Mouse (Mus musculus) hindbrain, embryonic 13.5 days (tissue): ENCODE results near the gene Repin1. TPM values are rescaled to one million over a fixed set of nuclear protein-coding genes. Genes with fewer than 3 reads are reported as not detected.
A peak's percentile ranks its signal among the peaks of the same experiment; 100 is the strongest.

ENCODE experiments used
- ATAC-seq: fragments of 200-750 bp; cut with Nextera tagmentation; 2 replicates; pipeline ENCODE4 v1.8.0; 2017; ENCODE audit warnings: moderate TSS enrichment; ENCODE audit not compliant: low FRiP score
- H3K27ac ChIP-seq: fragments of 300-500 bp; sonication (generic); 2 replicates; pipeline ENCODE4 v1.5.1; 2015; ENCODE audit warnings: inconsistent platforms, mild to moderate bottlenecking, moderate library complexity
- H3K27me3 ChIP-seq: fragments of 300-500 bp; sonication (generic); 2 replicates; pipeline ENCODE4 v1.6.1; 2015; ENCODE audit warnings: mild to moderate bottlenecking, inconsistent platforms
- H3K36me3 ChIP-seq: fragments of 300-500 bp; sonication (generic); 2 replicates; pipeline ENCODE4 v1.6.1; 2015; ENCODE audit warnings: mild to moderate bottlenecking, inconsistent platforms
- H3K4me1 ChIP-seq: fragments of 300-500 bp; sonication (generic); replicated peaks from 2 replicates; pipeline ENCODE4 v1.6.1; 2015; ENCODE audit warnings: inconsistent platforms
- H3K4me2 ChIP-seq: fragments of 300-500 bp; sonication (generic); 2 replicates; pipeline ENCODE4 v1.6.1; 2015; ENCODE audit warnings: inconsistent platforms, mild to moderate bottlenecking, moderate library complexity
- H3K4me3 ChIP-seq: fragments of 300-500 bp; sonication (generic); 2 replicates; pipeline ENCODE4 v1.5.1; 2015; ENCODE audit warnings: mild to moderate bottlenecking, inconsistent platforms
- H3K9ac ChIP-seq: fragments of 300-500 bp; sonication (generic); 2 replicates; pipeline ENCODE4 v1.6.1; 2015; ENCODE audit warnings: mild to moderate bottlenecking, inconsistent platforms
- H3K9me3 ChIP-seq: fragments of 300-500 bp; sonication (generic); 2 replicates; pipeline ENCODE4 v1.6.1; 2016; ENCODE audit warnings: inconsistent platforms
- WGBS: fragments of 180-500 bp; shearing (Covaris S2); methylation state at CpG from one replicate; pipeline ENCODE4 v1.1.7; 2015; 5-methylcytosine and 5-hydroxymethylcytosine counted together
- polyA plus RNA-seq: library from polyadenylated mRNA; unstranded; fragments of >200 nt; fragmentation: Nextera tagmentation; extraction: Ambion mirVana; gene quantifications from 2 replicates; pipeline ENCODE4 v1.2.1, GENCODE M21; 2015

Repin1 gene
- 39.3 and 41.8 TPM in 2 replicates for polyA plus RNA-seq

DNA sequence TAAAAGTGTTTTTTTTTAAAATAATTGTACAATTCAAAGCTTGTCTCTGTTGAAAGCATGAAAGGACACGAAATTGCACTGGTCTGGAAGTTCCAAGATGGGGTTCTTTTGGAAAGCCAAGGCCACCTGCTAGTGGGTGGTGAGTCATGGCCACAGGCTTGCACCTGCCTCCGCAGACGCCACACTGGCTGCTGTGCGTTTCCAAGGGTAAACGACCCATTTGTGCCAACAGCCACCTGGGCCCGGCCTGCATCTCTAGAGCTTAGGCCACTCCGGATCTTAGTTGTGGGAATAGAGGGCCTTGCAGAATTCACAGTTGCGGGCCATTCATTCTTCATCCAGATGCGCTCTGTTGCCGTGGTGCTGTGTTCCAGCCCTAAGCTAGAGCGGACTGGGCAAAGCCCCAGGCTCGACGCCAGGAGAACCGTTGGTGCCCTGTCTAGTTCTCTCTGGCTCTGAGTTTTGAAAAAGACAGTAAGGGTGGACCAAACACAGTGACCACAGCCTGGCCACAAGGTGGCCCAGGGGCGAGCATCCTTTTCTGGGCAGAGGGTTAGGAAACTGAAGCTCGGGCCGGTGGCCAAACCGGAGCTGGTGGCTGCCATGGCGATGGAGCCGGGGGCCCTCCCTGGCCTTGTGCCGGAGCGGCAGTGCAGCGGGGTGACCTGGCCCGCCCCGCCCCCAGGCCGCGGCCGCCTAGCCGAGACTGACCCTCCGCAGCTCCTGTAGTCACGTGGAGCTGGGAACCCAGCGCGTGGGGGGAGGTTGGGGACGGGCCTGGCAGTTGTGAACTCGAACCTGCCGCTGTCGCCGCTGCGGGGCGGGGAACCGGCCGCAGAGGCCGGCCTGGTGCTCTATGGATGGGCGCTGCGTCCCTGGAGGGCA, at the start of gene Repin1, which contains the start of gene Gm44965:
Gene Repin1, plus strand, starts transcription at position 726 of the 885 bp plus-strand sequence.
Gene Gm44965, plus strand, starts transcription at position 784 of the 885 bp plus-strand sequence.
- ATAC-seq, result peak; percentile 91
- whole genome bisulfite sequencing, result 4% methylated on average over 45 of the region's 45 CpGs

DNA sequence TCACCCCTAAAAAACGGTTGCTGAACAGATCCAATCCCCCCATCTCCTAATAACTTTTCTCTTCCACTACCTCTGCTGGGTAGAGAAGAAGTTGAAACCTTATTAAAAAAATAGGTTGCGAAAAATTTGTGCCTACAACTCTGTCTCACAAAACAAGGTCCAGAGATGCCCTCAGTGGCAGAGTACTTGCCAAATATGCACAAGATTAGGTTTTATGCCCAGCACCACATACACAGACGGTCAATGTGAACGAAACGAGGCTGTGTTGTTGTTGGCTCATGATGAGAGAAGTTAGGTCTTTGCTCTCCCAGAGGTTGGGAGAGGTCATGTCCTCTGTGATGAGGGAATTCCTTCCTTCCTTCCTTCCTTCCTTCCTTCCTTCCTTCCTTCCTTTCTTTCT, 48.4 kb upstream of the Repin1 start:
- Histone ChIP-seq H3K9me3 (no peaks in the 10 kb centered on the region), H3K4me3 (no peak overlapping the region), H3K27me3 (no peaks in the 10 kb centered on the region), H3K4me2 (no peak overlapping the region), H3K36me3 (peaks cover 28% of the 10 kb centered on the region), H3K27ac (no peak overlapping the region), H3K9ac (no peak overlapping the region), H3K4me1 (peaks cover 5% of the 10 kb centered on the region; the same call in 1 of the 2 replicates)
- ATAC-seq, result no peak
- WGBS, result 84% methylated on average over 5 of the region's 5 CpGs

More for the DNA sequence above, at the start of gene Repin1, which contains the start of gene Gm44965:
- peaks cover 20% of the 10 kb centered on the region for H3K9me3 ChIP-seq
- peaks cover 20% of the 10 kb centered on the region for H3K4me1 ChIP-seq
- peaks cover 32% of the 10 kb centered on the region for H3K36me3 ChIP-seq
- H3K4me2 ChIP-seq, result peak within 1 kb of the TSS; percentile 79
- H3K27me3 ChIP-seq, result no peaks in the 10 kb centered on the region
- peak within 1 kb of the TSS; percentile 72 for H3K4me3 ChIP-seq
- H3K27ac ChIP-seq, result peak within 1 kb of the TSS; percentile 95
- peak within 1 kb of the TSS; percentile 90 for H3K9ac ChIP-seq

GRCm38 (mm10) chr6:48546271-48546670, 47.4 kb upstream of the Repin1 start:
- Histone ChIP-seq H3K27me3 (peaks cover under 1% of the 10 kb centered on the region; the same call in 1 of the 2 replicates), H3K4me1 (peaks cover under 1% of the 10 kb centered on the region; the same call in 1 of the 2 replicates), H3K9me3 (no peaks in the 10 kb centered on the region), H3K9ac (no peak overlapping the region), H3K27ac (no peak overlapping the region), H3K36me3 (peaks cover 17% of the 10 kb centered on the region), H3K4me2 (no peak overlapping the region), H3K4me3 (no peak overlapping the region)
- 55% methylated on average over 1 of the region's 1 CpGs for WGBS
- no peak for ATAC-seq

GRCm38 (mm10) chr6:48546858-48547257, 46.8 kb upstream of the Repin1 start:
- 79% methylated on average over 4 of the region's 4 CpGs for WGBS
- H3K4me2 ChIP-seq, result no peak overlapping the region
- H3K4me3 ChIP-seq, result no peak overlapping the region
- no peak for ATAC-seq
- H3K27ac ChIP-seq, result no peak overlapping the region
- peaks cover 4% of the 10 kb centered on the region; the same call in 1 of the 2 replicates for H3K27me3 ChIP-seq
- no peaks in the 10 kb centered on the region; the same call in 1 of the 2 replicates for H3K4me1 ChIP-seq
- peaks cover 12% of the 10 kb centered on the region for H3K36me3 ChIP-seq
- H3K9ac ChIP-seq, result no peak overlapping the region
- no peaks in the 10 kb centered on the region for H3K9me3 ChIP-seq

GRCm38 (mm10) chr6:48548314-48548713, 45.4 kb upstream of the Repin1 start:
- H3K4me2 ChIP-seq, result no peak overlapping the region
- H3K4me3 ChIP-seq, result no peak overlapping the region
- H3K36me3 ChIP-seq, result no peaks in the 10 kb centered on the region
- 89% methylated on average over 6 of the region's 6 CpGs for WGBS
- peaks cover 4% of the 10 kb centered on the region; the same call in 1 of the 2 replicates for H3K27me3 ChIP-seq
- ATAC-seq, result no peak
- H3K27ac ChIP-seq, result no peak overlapping the region
- H3K9me3 ChIP-seq, result no peaks in the 10 kb centered on the region
- no peaks in the 10 kb centered on the region for H3K4me1 ChIP-seq
- H3K9ac ChIP-seq, result no peak overlapping the region

- H3K4me1 ChIP-seq, result peaks cover 20% of the 10 kb centered on the region
- H3K4me3 ChIP-seq, result no peak overlapping the region
- H3K36me3 ChIP-seq, result peaks cover 14% of the 10 kb centered on the region
- H3K9ac ChIP-seq, result no peak overlapping the region
- H3K9me3 ChIP-seq, result no peaks in the 10 kb centered on the region
- no peak overlapping the region for H3K4me2 ChIP-seq
- no peak overlapping the region; the same call in 1 of the 2 replicates for H3K27ac ChIP-seq
- no peak for ATAC-seq
- WGBS, result 65% methylated on average over 4 of the region's 4 CpGs
- peaks cover 4% of the 10 kb centered on the region; the same call in 1 of the 2 replicates for H3K27me3 ChIP-seq
Observed at GRCm38 (mm10) chr6:48552918-48553317, 40.8 kb upstream of the Repin1 start.

DNA sequence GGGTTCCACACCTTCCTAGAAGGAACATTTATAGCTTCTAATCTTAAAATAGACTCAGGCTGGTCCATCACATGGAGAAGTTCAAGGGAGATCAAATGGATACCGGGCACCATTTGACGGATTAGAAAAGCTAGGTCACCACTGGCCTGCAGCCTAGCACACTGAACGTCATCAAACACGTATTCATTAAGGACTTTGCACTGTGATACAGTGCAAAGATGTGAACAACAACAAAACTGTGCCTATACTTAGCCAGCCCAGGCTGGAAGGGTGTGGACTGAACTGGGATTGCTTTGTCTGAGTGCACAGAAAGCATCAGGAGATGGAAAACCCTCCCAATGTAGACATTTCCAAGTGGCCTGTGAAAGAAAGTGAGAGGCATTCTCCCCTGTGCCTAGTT, 39.9 kb upstream of the Repin1 start:
- 80% methylated on average over 4 of the region's 4 CpGs for WGBS
- ATAC-seq, result peak; percentile 4; the same call in 1 of the 2 replicates
- Histone ChIP-seq H3K4me3 (peak overlapping the region; percentile 45), H3K27ac (peak overlapping the region; percentile 93), H3K36me3 (peaks cover 20% of the 10 kb centered on the region), H3K4me1 (peaks cover 24% of the 10 kb centered on the region), H3K27me3 (peaks cover 4% of the 10 kb centered on the region; the same call in 1 of the 2 replicates), H3K9ac (peak overlapping the region; percentile 67), H3K4me2 (peak overlapping the region; percentile 53), H3K9me3 (no peaks in the 10 kb centered on the region)

- peaks cover 26% of the 10 kb centered on the region for H3K36me3 ChIP-seq
- no peaks in the 10 kb centered on the region for H3K9me3 ChIP-seq
- peak within 1 kb of the TSS; percentile 53 for H3K4me2 ChIP-seq
- peaks cover 4% of the 10 kb centered on the region; the same call in 1 of the 2 replicates for H3K27me3 ChIP-seq
- H3K27ac ChIP-seq, result peak within 1 kb of the TSS; percentile 93
- peaks cover 24% of the 10 kb centered on the region for H3K4me1 ChIP-seq
- H3K9ac ChIP-seq, result peak within 1 kb of the TSS; percentile 67
- under 1% methylated on average over 39 of the region's 39 CpGs for WGBS
- ATAC-seq, result peak; percentile 94
- peak within 1 kb of the TSS; percentile 45 for H3K4me3 ChIP-seq
Observed at GRCm38 (mm10) chr6:48554280-48555103, 39.2 kb upstream of the Repin1 start, which contains the start of gene Lrrc61. Gene Lrrc61 (plus strand): TSS chr6:48554796.

- Histone ChIP-seq H3K27me3 (peaks cover 4% of the 10 kb centered on the region; the same call in 1 of the 2 replicates), H3K4me3 (peak overlapping the region; percentile 45), H3K4me2 (peak overlapping the region; percentile 53), H3K36me3 (peaks cover 34% of the 10 kb centered on the region), H3K4me1 (peaks cover 24% of the 10 kb centered on the region), H3K27ac (peak overlapping the region; percentile 93), H3K9ac (peak overlapping the region; percentile 67), H3K9me3 (no peaks in the 10 kb centered on the region)
- ATAC-seq, result peak; percentile 88
- 32% methylated on average over 13 of the region's 14 CpGs for WGBS
Observed at GRCm38 (mm10) chr6:48555104-48555890, 38.4 kb upstream of the Repin1 start.

DNA sequence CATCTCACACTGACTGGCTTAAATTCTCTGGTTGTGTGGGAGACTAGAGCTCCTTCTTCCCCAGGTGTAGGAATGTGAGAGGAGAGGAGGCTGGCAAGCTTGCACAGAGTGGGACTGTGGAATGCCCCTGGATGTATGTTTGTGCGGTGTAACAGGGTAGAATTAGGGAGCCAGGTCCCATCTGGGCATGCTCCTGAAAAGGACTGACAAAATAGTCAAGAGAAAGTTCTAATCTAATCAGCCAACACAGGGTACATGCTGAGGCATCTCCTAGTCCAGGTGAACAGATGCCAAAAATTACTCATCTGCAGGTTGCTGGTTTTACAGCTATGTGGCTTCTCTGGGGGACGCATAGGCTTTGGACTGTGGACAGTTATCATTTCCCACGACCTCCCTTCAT, 37.7 kb upstream of the Repin1 start:
- 94% methylated on average over 3 of the region's 3 CpGs for WGBS
- peak overlapping the region; percentile 45; the same call in 1 of the 2 replicates for H3K4me3 ChIP-seq
- H3K27me3 ChIP-seq, result peaks cover 4% of the 10 kb centered on the region; the same call in 1 of the 2 replicates
- H3K9me3 ChIP-seq, result no peaks in the 10 kb centered on the region
- peaks cover 24% of the 10 kb centered on the region for H3K4me1 ChIP-seq
- H3K4me2 ChIP-seq, result peak overlapping the region; percentile 53
- ATAC-seq, result no peak
- peak overlapping the region; percentile 67 for H3K9ac ChIP-seq
- H3K36me3 ChIP-seq, result peaks cover 38% of the 10 kb centered on the region
- no peak overlapping the region for H3K27ac ChIP-seq

- Histone ChIP-seq H3K4me1 (peaks cover 20% of the 10 kb centered on the region; the same call in 1 of the 2 replicates), H3K4me2 (no peak overlapping the region), H3K4me3 (no peak overlapping the region), H3K27me3 (no peaks in the 10 kb centered on the region), H3K9ac (no peak overlapping the region), H3K36me3 (peaks cover 69% of the 10 kb centered on the region), H3K27ac (no peak overlapping the region), H3K9me3 (no peaks in the 10 kb centered on the region)
- WGBS, result 86% methylated on average over 4 of the region's 4 CpGs
- ATAC-seq, result no peak
Observed at GRCm38 (mm10) chr6:48565693-48566310, 27.9 kb upstream of the Repin1 start.
